Mouse (Mus musculus) megakaryocyte, embryonic 14.5 days (primary cell): ENCODE measurements around the gene Gm15517.

Source experiments
- FLI1 ChIP-seq: IDR thresholded peaks from 2 replicates; pipeline ENCODE4 v1.6.1; 2012; ENCODE audit warnings: low read length, inconsistent platforms, mixed read lengths
- GATA1 ChIP-seq: IDR thresholded peaks from 3 replicates; pipeline ENCODE4 v1.6.1; 2012; ENCODE audit warnings: mixed read lengths, low read length, inconsistent platforms, borderline replicate concordance

DNA sequence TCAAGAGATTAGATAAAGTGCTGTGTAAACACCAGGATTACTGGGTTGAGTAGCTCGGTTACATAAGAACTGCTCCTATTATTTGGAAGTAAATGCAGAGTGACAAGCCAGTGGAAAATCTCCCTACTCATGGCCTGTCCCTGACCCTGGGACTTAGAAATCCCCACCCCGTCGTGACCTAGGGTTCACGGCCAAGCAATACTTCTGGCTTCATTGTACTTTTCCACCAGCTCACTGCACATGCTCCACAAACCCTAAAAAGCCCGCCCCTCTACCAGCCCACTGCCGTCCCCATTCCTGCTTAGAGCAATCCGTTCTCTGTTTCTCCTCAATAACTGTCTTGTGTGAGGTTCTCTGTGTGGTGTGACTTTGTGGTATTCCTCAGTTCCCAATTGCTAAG, 26.5 kb downstream of the Gm15517 start:
- TF ChIP-seq FLI1 = no peak
- TF ChIP-seq GATA1 = no peak
